Mouse (Mus musculus) activated CD4-positive, CD25-positive, alpha-beta regulatory T cell, adult 4 months (primary cell): Measurements from ENCODE around the gene Cracr2b. TPM values are rescaled to one million over a fixed set of nuclear protein-coding genes. Genes with fewer than 3 reads are reported as not detected.

Experiments
- ATAC-seq: one replicate; pipeline ENCODE4 v1.8.0; 2017
- polyA plus RNA-seq, 2 experiments: library from polyadenylated mRNA; unstranded; fragments of 100-300 nt; shearing (Covaris generic); gene quantifications; one replicate each; pipeline ENCODE4 v1.2.1; 2017

The Cracr2b gene
- polyA plus RNA-seq, 2 experiments from 2014 or later, result not detected

DNA sequence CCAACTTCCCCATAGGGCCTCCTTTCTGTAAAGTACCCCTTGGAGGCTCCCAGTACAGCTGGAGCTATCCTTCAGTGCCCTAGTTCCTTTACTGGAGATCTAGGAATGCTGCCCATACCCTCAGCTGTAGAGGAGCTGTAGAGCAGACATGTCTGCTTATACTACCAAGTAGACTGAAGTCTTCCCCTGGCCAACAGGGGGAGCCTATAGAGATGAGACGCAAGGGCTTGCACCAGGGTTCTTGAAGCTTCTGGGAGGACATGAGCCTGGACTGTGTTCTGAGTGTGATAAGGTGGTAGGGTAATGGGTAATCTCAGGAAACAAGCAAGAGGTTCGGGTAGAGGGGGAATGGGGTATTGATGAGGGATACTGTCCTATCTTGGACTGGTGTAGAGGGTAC, 30.3 kb downstream of the Cracr2b start:
- ATAC-seq, result no peak

DNA sequence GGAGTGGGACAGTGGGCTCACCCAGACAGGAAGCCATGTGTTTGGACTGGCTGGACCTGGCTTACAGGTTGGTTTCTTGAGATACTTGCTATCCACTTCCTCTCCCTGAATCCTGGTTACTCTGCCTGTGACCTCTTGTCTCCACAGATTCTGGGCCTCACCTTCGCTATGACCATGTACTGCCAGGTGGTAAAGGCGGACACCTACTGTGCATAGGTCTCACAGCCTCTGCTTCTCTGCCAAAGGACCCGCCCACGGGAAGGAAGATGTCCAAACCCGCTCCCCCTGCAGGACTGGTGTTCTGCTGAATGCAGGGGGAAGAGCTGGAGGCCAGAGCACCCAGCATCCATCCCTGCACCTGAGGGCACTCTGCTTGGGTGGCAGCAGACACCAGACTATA, 31.8 kb downstream of the Cracr2b start:
- no peak for ATAC-seq

DNA sequence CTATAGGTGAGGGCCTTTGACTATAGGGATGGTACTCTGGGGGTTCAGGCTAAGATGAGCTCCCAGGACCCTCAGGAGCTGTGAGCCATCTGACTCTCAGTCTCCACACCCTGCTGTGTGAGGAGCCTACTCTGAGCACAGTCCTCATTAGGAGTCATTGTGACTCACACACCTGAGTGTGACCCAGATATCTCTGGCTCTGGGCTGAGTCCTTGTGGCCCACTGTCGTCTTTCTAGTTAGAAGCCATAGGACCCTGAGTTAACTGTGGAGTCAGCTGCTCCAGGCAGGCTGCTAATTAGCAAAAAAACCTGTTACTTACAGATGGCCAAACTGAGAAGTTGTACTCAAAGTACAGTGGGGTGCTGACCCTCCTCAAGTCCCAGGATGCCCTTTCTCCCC, 32.8 kb downstream of the Cracr2b start:
- ATAC-seq, result no peak

DNA sequence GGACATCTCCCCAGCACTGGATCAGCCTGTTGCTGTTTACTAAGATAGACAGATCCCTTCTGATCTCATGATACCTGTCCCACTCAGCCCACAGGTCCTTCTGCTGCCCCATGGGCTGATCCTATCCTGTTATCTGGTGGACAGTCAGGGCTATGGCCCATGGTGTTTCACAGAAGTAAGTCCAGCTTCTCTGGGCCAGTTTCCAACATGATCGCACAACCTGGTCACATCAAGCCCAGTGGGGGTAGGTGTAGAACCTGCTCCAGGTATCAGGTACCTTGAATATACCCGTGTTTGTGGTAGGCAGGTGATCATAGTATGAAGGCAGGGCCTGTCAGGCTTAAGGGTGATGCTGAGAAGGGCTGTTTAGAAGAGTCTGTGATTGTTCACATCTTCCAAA, 34.5 kb downstream of the Cracr2b start:
- ATAC-seq, result no peak

DNA sequence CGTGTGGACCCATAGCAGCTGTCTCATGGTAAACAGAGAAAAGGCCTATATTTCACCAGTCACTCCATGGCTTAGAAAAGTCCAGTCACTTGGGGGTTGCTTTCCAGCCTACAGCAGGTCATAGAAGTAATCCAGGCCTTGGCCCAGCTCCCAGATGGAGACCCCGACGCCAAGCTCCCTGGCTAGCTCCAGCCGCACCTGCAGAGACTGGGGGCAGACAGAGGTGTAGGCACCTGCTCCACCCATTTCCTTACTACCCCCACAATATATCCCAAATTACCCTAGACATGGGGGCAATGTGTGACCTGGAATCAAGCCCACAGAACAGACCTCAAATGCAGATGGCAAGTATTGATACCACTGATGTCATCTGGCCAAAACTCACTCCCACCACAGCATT, 35.0 kb downstream of the Cracr2b start:
- no peak for ATAC-seq

DNA sequence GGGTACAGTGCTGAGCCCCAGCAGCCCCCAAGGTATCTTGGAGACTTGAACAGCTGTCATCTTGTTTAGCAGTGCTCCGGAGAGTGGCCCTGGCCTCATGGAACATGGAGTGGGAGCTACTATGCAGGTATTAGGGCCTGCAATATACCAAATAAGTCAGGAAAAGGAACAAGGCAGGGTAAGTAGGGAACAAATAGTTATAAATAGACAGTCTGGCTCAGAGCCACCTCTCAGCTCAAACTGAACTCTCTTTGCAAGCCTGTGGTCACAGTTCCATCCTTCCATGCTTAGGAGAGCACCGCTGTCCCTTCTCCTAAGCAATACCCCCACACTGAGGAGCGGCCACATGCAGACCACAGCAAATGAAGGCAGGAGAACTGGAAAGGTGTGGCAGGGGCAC, 36.7 kb downstream of the Cracr2b start:
- no peak for ATAC-seq

DNA sequence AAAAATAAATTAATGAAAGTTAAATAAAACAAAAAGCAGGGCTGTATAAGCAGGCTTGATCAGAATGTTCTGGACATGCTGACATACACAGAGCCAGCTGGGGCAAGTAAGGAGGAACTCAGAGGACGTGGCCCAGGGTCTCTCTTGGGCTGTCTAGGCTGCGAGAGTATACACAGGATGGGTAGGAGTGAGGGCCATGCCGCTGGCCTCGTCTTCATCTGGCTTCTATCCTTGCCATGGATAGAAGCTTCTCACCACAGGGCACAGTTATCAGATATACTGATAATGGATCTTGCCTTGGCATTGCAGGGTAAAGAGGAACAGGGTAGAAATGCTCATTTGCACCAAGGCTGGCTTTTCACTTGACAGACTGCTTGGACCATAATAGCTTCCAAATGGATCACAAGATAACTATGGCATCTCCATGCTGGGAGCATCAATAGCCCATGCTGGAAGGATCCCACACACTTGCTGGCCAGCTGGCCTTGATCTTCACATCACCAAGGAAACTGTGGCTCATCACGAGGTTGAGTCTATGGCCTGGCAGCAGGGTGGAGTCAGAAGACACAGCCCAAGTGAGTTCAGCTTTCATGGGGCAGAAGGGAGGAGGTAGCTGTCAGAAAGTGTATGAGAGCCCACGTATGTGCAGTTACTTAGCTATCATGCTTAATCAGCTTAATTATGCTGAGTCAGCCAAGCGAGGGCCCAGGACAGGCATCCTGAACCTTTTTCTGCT, 41.1 kb downstream of the Cracr2b start:
- ATAC-seq, result no peak

DNA sequence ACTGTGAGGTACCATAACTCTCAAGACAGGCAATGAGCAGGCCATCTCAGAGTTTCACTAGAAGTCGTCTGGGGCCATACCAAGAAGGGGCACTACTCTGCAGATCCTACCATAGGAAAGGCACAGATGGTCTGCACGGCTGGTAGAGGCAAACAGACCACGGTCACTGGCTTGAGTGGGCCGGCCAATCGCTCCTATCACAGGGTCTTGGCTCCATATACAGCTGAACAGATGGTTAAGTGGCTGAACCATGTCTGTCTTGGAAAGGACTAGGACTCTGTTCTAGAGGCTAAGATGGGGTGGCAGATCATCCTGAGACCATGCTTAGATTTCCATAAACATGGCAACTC, 41.6 kb downstream of the Cracr2b start:
- ATAC-seq, result no peak

DNA sequence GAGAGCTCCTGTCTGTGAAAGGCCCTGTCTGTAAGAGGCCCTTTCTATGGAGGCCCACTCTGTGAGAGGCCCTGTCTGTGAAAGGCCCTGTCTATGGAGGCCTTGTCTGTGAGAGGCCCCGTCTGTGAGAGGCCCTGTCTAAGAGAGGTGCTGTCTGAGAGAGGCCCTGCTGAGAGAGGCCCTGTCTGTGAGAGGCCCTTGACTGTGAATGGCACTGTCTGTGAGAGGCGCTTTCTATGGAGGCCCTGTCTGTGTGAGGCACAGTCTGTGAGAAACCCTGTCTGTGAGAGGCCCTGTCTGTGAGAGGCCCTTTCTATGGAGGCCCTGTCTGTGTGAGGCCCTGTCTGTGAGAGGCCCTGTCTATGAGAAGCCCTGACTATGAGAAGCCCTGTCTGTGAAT, 45.4 kb downstream of the Cracr2b start:
- ATAC-seq, result no peak

DNA sequence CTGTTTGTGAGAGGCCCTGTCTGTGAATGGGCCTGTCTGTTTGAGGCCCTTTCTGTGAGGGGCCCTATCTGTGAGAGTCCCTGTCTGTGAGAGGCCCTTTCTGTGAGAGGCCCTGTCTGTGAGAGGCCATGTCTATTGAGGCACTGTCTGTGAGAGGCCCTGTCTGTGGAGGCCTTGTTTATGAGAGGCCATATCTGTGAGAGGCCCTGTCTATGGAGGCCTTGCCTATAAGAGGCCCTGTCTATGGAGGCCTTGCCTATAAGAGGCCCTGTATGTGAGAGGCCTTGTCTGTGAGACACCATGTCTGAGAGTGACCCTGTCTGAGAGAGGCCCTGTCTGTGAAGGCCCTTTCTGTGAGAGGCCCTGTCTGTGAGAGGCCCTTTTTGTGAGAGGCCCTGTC, 47.3 kb downstream of the Cracr2b start:
- no peak for ATAC-seq

DNA sequence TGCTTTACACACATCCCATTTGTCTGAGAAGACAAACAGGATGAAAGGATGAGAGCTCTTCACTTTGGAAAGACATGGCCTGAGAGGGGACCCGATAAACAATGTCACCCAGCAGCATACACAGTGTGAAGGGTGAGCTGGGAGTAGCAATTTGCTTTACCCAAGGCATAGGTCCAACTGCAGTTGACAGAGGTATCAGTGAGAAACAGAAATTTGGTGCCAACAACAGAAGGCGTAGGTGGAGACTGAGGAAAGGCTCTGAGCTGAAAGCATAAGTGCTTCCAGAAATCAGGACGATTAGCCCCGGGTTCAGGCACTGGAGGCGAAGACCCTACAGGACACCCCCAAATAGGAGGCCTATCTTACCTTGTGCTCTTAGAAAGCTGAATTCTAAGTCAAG, 49.3 kb downstream of the Cracr2b start:
- ATAC-seq, result no peak

DNA sequence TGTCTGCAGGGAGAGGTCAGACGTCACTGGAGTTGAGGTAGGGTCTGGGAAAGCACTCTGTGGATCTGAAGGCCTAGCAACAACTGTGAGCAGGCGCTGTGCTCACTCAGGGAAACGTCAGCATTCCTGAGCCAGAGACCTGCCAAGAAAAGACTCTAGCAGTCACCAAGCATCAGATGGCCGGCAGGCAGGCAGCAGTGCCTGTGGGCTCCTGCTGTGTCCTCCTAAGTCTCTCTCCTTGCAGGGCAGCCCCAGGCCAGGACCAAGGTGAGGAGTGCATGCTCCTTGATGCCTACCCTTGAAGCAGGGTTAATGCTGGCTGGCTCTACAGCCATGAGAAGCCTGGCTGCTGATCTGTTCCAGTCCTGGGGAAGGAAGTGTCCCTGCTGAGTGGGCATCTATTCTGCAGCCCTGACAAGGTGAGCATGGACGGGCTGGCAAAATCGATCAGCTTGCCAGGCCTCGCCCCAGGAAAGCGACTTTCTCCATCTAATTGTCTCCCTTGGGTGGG, 49.8 kb downstream of the Cracr2b start:
- ATAC-seq, result no peak

Other genes with a start within 250 kb of the Cracr2b start
- 1 to 10 TPM; 5.6 to 5.9 TPM for gene Lmntd2, start 247.0 kb upstream of the Cracr2b start, polyA plus RNA-seq
- gene Rassf7, start 245.2 kb upstream of the Cracr2b start, polyA plus RNA-seq, result 10 to 100 TPM in 1 of 2 experiments, 1 to 10 TPM in 1; 8.3 to 14.2 TPM
- 10 to 100 TPM; 51.4 to 60.8 TPM for gene Phrf1, start 232.3 kb upstream of the Cracr2b start, polyA plus RNA-seq
- gene Irf7, start 194.6 kb upstream of the Cracr2b start, polyA plus RNA-seq, result 100 to 1,000 TPM in 1 of 2 experiments, 10 to 100 TPM in 1; 92.0 to 108 TPM
- not detected for gene Cdhr5, start 184.3 kb upstream of the Cracr2b start, polyA plus RNA-seq
- gene Sct, start 182.0 kb upstream of the Cracr2b start, polyA plus RNA-seq, result not detected
- gene Drd4, start 169.1 kb upstream of the Cracr2b start, polyA plus RNA-seq, result not detected
- 10 to 100 TPM; 17.1 to 22.5 TPM for gene Deaf1, start 133.4 kb upstream of the Cracr2b start, polyA plus RNA-seq
- gene Tmem80, start 133.4 kb upstream of the Cracr2b start, polyA plus RNA-seq, result 10 to 100 TPM; 30.4 to 31.2 TPM
- not detected for gene Eps8l2, start 122.2 kb upstream of the Cracr2b start, polyA plus RNA-seq
- gene Taldo1, start 68.9 kb upstream of the Cracr2b start, polyA plus RNA-seq, result 100 to 1,000 TPM; 422 to 471 TPM
- 10 to 100 TPM; 82.1 to 97.0 TPM for gene Gatd1, start 47.0 kb upstream of the Cracr2b start, polyA plus RNA-seq
- not detected for gene Cend1, start 31.6 kb upstream of the Cracr2b start, polyA plus RNA-seq
- gene Slc25a22, start 23.2 kb upstream of the Cracr2b start, polyA plus RNA-seq, result 10 to 100 TPM; 26.8 to 51.1 TPM
- gene Pidd1, start 17.1 kb upstream of the Cracr2b start, polyA plus RNA-seq, result 10 to 100 TPM in 1 of 2 experiments, 1 to 10 TPM in 1; 5.3 to 12.7 TPM
- gene Rplp2, start 13.7 kb upstream of the Cracr2b start, polyA plus RNA-seq, result 1,000 to 10,000 TPM; 3,324 to 3,604 TPM
- gene Pnpla2, start 5.9 kb upstream of the Cracr2b start, polyA plus RNA-seq, result 10 to 100 TPM; 58.2 to 70.2 TPM
- 1 to 10 TPM; 8.3 to 8.7 TPM for gene Cd151, start 6.3 kb downstream of the Cracr2b start, polyA plus RNA-seq
- 10 to 100 TPM; 22.3 to 22.6 TPM for gene Polr2l, start 14.0 kb downstream of the Cracr2b start, polyA plus RNA-seq
- 1 to 10 TPM; 1.5 to 2.7 TPM for gene Tspan4, start 14.1 kb downstream of the Cracr2b start, polyA plus RNA-seq
- gene Chid1, start 78.8 kb downstream of the Cracr2b start, polyA plus RNA-seq, result 10 to 100 TPM; 14.2 to 14.4 TPM
- gene Ap2a2, start 101.1 kb downstream of the Cracr2b start, polyA plus RNA-seq, result 10 to 100 TPM; 13.4 to 15.5 TPM
- gene Muc6, start 194.2 kb downstream of the Cracr2b start, polyA plus RNA-seq, result under 1 TPM; 0.40 to 0.54 TPM
- gene Muc2, start 229.2 kb downstream of the Cracr2b start, polyA plus RNA-seq, result not detected